Mouse (Mus musculus) neural tube, embryonic 13.5 days (tissue): ENCODE data around the gene Ppox. TPM values are rescaled to one million over a fixed set of nuclear protein-coding genes. Genes with fewer than 3 reads are reported as not detected.
"Not testable (repeated sequence)": the region's sequence is repeated elsewhere in the genome, so short reads cannot be mapped to it uniquely, and the experiment has no call there.

Experiments
- ATAC-seq: fragments of 200-750 bp; cut with Nextera tagmentation; 2 replicates; pipeline ENCODE4 v1.8.0; 2017; ENCODE audit warnings: low read depth, mild to moderate bottlenecking, moderate TSS enrichment, moderate library complexity
- H3K27ac ChIP-seq: fragments of 300-500 bp; sonication (generic); replicated peaks from 2 replicates; pipeline ENCODE4 v1.5.1; 2015; ENCODE audit warnings: moderate library complexity, mild to moderate bottlenecking, inconsistent platforms
- H3K27me3 ChIP-seq: fragments of 300-500 bp; sonication (generic); 2 replicates; pipeline ENCODE4 v1.6.1; 2015; ENCODE audit warnings: mild to moderate bottlenecking, inconsistent platforms
- H3K36me3 ChIP-seq: fragments of 300-500 bp; sonication (generic); 2 replicates; pipeline ENCODE4 v1.6.1; 2015; ENCODE audit warnings: mild to moderate bottlenecking, inconsistent platforms
- H3K4me1 ChIP-seq: fragments of 300-500 bp; sonication (generic); replicated peaks from 2 replicates; pipeline ENCODE4 v1.6.1; 2015; ENCODE audit warnings: inconsistent platforms
- H3K4me2 ChIP-seq: fragments of 300-500 bp; sonication (generic); 2 replicates; pipeline ENCODE4 v1.6.1; 2015; ENCODE audit warnings: inconsistent platforms, mild to moderate bottlenecking, moderate library complexity
- H3K4me3 ChIP-seq: fragments of 300-500 bp; sonication (generic); 2 replicates; pipeline ENCODE4 v1.5.1; 2015; ENCODE audit warnings: mild to moderate bottlenecking, inconsistent platforms
- H3K9ac ChIP-seq: fragments of 300-500 bp; sonication (generic); 2 replicates; pipeline ENCODE4 v1.6.1; 2015; ENCODE audit warnings: moderate library complexity, mild to moderate bottlenecking, inconsistent platforms
- H3K9me3 ChIP-seq: fragments of 300-500 bp; sonication (generic); 2 replicates; pipeline ENCODE4 v1.6.1; 2016; ENCODE audit warnings: inconsistent platforms
- WGBS: fragments of 180-500 bp; shearing (Covaris S2); methylation state at CpG from one replicate; pipeline ENCODE4 v1.1.7; 2015; 5-methylcytosine and 5-hydroxymethylcytosine counted together
- polyA plus RNA-seq: library from polyadenylated mRNA; unstranded; fragments of >200 nt; fragmentation: Nextera tagmentation; extraction: Ambion mirVana; gene quantifications from 2 replicates; pipeline ENCODE4 v1.2.1, GENCODE M21; 2015

The Ppox gene
- polyA plus RNA-seq, 1 experiment from 2014 or later, result 47.2 TPM

DNA sequence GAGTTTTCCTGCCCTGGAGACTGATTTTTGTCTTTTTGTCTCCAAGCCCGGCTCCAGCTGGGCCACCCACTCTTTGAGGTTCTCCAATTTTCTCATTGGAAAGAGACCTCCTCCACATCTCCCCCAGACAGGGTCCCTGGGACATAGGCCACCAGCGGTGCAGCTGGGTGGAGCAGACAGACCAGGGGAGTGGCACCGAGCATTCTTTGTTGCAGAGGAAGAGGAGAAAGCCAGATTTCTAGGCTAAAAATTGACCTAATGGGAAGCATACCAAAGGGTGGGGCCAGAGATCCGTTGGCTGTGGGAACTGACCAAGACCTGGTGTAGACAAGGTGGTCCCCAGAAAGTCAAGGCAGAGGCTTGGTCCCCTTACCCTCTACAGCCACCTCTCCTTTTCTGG lies 33.1 kb downstream of the Ppox start:
- Histone ChIP-seq H3K36me3 (peaks cover 24% of the 10 kb centered on the region), H3K9me3 (no peaks in the 10 kb centered on the region), H3K27ac (peak overlapping the region; percentile 81), H3K27me3 (no peaks in the 10 kb centered on the region), H3K4me3 (peak overlapping the region; percentile 59), H3K9ac (0 out of 2 replicates have a peak overlapping the region, but pooled peaks have one; percentile 55), H3K4me1 (peaks cover 70% of the 10 kb centered on the region), H3K4me2 (peak overlapping the region; percentile 64)
- 31% methylated on average over 4 of the region's 4 CpGs for WGBS
- ATAC-seq, result no peak

DNA sequence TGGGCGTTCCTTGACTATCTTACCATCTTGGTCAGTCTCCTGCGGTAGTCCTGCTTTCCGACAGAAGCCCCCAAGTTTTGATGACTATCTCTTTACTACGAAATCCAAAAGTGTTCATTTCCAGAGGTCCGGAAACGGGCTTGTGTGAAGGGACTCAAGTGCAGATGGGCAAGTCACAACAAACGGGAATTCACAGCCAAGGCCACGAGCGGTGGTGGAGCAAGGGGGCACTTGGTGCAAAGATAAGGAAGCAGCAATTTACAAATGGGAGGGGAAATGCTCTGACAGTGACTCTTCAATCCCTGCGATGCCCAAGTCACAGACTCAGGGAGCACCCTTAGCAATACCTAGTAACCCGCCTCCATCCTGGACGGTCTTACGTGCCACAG lies 33.5 kb downstream of the Ppox start:
- no peaks in the 10 kb centered on the region for H3K27me3 ChIP-seq
- 12% methylated on average over 13 of the region's 13 CpGs for WGBS
- no peaks in the 10 kb centered on the region for H3K9me3 ChIP-seq
- peak overlapping the region; percentile 81 for H3K27ac ChIP-seq
- peak overlapping the region; percentile 59 for H3K4me3 ChIP-seq
- H3K9ac ChIP-seq, result peak overlapping the region; percentile 55
- H3K4me2 ChIP-seq, result peak overlapping the region; percentile 64
- peak; percentile 19; the same call in 1 of the 2 replicates for ATAC-seq
- H3K4me1 ChIP-seq, result peaks cover 66% of the 10 kb centered on the region
- H3K36me3 ChIP-seq, result peaks cover 29% of the 10 kb centered on the region

DNA sequence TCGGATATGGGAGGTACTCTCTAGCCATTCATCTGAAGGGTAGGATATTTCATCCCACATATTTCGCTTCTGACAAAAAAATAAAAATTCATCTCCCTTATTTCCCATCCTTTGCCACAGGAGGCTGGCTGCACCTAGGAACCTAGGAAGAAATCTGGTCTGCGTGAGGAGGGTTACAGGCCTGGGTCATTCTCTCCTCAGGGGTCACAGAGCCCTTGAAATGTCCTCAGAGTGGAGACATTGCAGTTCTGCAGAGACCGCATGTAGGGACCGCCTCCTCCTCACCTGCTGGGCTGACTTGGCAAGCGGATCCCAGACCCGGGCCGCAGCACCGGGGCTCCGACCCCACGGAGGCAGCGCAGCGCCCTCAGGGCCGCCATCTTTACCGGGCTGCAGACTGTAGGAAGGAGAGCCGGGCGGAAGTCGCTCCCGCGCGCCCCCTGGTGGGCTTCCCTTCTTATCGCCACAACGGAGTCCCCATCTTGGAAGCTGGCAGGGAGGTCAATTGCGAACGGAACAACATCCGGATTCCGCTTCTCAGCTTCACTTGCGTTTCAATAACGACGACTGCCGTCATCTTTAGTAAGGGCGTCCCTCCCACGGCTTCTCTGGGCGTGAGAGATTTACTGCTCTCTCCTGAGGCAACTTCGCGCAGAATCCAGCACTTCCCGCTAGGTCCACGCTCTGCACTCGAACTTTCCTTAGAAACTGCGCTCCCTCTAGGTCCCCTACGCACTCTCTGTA lies 34.1 kb downstream of the Ppox start:
- Histone ChIP-seq H3K4me1 (peaks cover 61% of the 10 kb centered on the region), H3K36me3 (peaks cover 35% of the 10 kb centered on the region), H3K27ac (peak overlapping the region; percentile 83), H3K27me3 (no peaks in the 10 kb centered on the region), H3K9ac (peak overlapping the region; percentile 89), H3K4me2 (peak overlapping the region; percentile 71), H3K9me3 (no peaks in the 10 kb centered on the region), H3K4me3 (peak overlapping the region; percentile 59)
- 1% methylated on average over 41 of the region's 41 CpGs for WGBS
- peak; percentile 92 for ATAC-seq

DNA sequence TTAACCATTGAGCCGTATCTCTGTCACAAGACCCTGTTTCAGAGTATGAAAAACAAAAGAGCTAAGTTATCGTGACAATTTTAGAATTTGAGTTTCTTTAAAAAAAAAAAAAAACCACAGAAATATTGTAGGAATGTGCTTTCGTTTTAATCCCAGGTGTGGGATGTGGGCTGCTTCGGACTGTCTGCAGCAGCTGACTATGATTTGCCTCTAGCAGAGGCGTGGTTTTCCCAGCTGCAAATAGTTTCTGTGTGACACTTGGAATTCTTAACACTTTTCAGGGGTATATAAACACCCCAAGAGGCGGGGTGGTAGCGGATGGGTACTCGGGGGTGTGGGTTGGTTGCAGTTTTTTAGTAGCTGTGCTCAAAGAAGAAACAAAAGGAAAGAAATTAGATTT lies 35.6 kb downstream of the Ppox start:
- no peak for ATAC-seq
- 94% methylated on average over 8 of the region's 8 CpGs for whole genome bisulfite sequencing
- peaks cover 45% of the 10 kb centered on the region for H3K4me1 ChIP-seq
- H3K27me3 ChIP-seq, result no peaks in the 10 kb centered on the region
- no peak overlapping the region for H3K4me3 ChIP-seq
- H3K36me3 ChIP-seq, result peaks cover 48% of the 10 kb centered on the region
- no peaks in the 10 kb centered on the region for H3K9me3 ChIP-seq
- H3K27ac ChIP-seq, result no peak overlapping the region
- H3K4me2 ChIP-seq, result no peak overlapping the region
- H3K9ac ChIP-seq, result no peak overlapping the region

DNA sequence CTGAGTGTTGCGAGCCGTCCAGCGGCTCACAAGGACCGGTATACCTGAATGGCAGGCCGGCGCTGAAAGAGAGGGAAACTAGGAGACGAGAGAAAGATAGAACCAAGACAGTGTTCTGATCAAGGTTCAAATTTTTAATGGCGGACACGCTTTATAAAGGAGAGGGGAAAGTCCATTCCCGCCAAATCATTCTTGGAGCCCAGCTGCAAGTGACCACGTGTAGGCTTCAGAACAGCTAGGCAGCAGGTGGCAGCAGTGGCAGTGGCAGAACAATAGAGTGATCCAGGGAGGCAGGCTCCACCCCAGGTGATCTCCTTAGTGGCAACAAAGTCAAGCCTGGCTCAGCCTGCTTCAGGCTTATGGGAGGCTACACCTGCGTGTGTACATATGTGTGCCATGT lies 39.0 kb downstream of the Ppox start:
- peaks cover 16% of the 10 kb centered on the region for H3K4me1 ChIP-seq
- WGBS, result 83% methylated on average over 12 of the region's 12 CpGs
- not testable (repeated sequence) for H3K4me2 ChIP-seq, H3K9ac ChIP-seq, H3K4me3 ChIP-seq, H3K9me3 ChIP-seq, ATAC-seq, H3K27me3 ChIP-seq, H3K27ac ChIP-seq
- peaks cover 81% of the 10 kb centered on the region for H3K36me3 ChIP-seq

DNA sequence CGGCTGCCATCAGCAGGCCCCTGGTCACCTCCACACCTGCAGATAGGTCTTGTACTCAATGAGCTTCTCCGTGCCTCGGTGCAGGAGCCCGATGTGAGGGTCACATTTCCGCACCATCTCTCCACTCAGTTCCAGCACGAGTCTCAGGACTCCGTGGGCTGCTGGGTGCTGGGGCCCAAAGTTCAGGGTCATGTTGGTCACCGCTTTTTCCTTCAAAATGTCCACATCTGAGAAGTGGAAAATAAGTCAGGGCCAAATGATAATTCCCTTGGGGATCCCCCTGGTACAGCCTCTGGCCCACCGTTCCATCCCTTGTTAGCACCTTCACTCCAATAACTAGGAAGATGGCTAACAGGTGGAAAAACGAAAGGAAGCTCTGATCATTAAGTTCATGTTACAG lies 40.1 kb downstream of the Ppox start:
- Histone ChIP-seq H3K27me3 (no peaks in the 10 kb centered on the region), H3K36me3 (peaks cover 92% of the 10 kb centered on the region), H3K9ac (no peak overlapping the region), H3K4me3 (no peak overlapping the region), H3K4me1 (peaks cover 10% of the 10 kb centered on the region), H3K9me3 (no peaks in the 10 kb centered on the region), H3K27ac (no peak overlapping the region), H3K4me2 (no peak overlapping the region)
- ATAC-seq, result no peak
- WGBS, result 95% methylated on average over 10 of the region's 10 CpGs

DNA sequence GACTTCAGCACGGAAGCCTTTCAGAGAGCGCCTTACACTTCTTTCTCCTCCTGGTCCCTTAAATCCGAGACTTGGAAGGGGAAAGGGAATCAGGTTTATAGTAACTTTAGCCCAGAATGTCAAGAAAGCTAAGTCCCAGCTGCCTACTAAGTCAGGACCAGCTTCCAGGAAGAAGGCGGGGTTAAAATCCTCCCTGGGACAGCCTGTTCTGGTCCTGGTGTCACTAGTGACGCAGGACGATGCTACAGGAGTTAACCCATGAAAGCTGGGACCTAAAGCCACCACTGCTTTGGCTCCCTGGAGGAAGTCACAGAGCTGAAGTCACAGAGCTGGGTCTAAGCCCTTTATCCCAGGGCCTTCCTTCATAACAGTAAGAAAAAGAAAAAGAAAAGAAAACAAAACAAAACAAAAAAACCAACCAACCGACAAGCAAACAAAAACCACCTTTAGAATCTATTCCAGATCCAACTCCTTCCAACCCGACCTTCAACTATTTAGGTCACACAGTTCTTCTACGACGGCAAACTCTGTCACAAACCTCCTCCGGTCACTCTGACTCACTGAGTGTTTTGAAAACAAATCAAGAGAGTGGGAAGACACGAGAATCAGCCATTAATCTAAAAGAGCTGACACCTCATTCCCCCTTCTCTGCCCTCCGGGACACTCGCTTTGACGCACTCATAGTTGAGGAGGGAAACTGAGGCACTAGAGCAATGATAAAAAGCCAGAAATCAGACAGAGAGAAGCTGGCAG lies 40.8 kb downstream of the Ppox start:
- WGBS, result 87% methylated on average over 15 of the region's 15 CpGs
- no peak overlapping the region for H3K4me3 ChIP-seq
- H3K27ac ChIP-seq, result no peak overlapping the region
- no peak overlapping the region for H3K4me2 ChIP-seq
- no peaks in the 10 kb centered on the region for H3K9me3 ChIP-seq
- H3K27me3 ChIP-seq, result no peaks in the 10 kb centered on the region
- no peak overlapping the region for H3K9ac ChIP-seq
- peaks cover 4% of the 10 kb centered on the region; the same call in 1 of the 2 replicates for H3K4me1 ChIP-seq
- H3K36me3 ChIP-seq, result peaks cover 94% of the 10 kb centered on the region
- no peak for ATAC-seq

DNA sequence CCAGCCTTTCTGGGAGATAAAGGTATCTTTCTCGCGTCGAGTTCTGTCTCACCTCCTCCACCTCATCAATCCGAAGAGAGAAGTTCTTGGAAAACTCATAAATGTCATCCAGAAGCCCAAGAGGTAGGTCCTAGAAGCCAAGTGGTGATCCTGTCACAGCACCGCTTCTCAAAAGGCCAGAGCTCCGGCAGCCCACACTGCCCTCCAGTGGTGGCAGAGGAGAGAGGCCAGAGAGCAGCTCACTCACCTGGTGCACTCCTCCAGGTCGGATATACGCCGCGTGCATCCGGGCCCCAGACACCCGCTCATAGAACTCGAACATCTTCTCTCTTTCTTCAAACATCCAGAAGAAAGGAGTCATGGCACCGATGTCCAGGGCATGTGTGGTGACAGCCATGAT lies 42.5 kb downstream of the Ppox start:
- Histone ChIP-seq H3K27ac (no peak overlapping the region), H3K9ac (no peak overlapping the region), H3K4me3 (no peak overlapping the region), H3K27me3 (no peaks in the 10 kb centered on the region), H3K4me1 (no peaks in the 10 kb centered on the region), H3K9me3 (no peaks in the 10 kb centered on the region), H3K4me2 (no peak overlapping the region), H3K36me3 (peaks cover 97% of the 10 kb centered on the region)
- ATAC-seq, result no peak
- WGBS, result 69% methylated on average over 14 of the region's 14 CpGs

DNA sequence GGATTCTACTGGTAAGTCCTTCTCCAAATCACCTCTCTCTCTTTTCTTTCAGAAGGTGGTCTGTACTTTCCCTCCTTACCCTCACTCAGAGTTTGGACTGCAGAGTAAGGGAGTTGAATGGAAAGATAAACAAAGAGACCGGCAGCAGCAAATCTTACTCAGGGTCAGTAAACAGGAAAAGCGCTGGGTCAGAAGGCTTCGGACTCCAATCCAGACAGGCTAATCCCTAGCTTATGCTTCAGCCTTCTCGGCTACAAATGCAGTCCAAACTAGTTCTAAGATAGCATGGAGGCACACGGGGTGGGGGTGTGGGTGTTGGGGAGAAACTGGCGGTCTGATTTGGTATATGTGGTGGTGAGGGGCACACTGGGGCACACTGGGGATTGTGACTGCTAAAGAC lies 43.5 kb downstream of the Ppox start:
- H3K4me1 ChIP-seq, result no peaks in the 10 kb centered on the region
- no peak overlapping the region for H3K27ac ChIP-seq
- H3K9me3 ChIP-seq, result no peaks in the 10 kb centered on the region
- 89% methylated on average over 6 of the region's 6 CpGs for WGBS
- no peak for ATAC-seq
- H3K9ac ChIP-seq, result no peak overlapping the region
- H3K4me3 ChIP-seq, result no peak overlapping the region
- no peak overlapping the region for H3K4me2 ChIP-seq
- peaks cover 91% of the 10 kb centered on the region for H3K36me3 ChIP-seq
- H3K27me3 ChIP-seq, result no peaks in the 10 kb centered on the region

DNA sequence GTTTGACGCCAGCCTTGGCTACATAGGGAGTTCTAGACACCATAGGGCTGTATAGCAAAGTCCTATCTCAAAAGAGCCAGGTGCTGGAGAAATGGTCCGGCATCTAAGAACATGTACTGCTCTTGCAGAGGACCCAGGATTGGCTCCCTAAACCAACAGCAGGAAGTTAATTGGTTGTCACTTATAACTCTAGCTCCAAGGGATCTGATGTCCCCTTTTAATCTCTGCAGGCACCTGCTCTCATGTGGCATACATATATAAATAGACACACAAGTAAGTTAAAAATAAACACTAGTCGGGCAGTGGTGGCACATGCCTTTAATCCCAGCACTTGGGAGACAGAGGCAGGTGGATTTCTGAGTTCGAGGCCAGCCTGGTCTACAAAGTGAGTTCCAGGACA lies 45.2 kb downstream of the Ppox start:
- Histone ChIP-seq H3K36me3 (peaks cover 76% of the 10 kb centered on the region), H3K4me1 (no peaks in the 10 kb centered on the region), H3K9me3 (no peaks in the 10 kb centered on the region), H3K27me3 (no peaks in the 10 kb centered on the region), H3K27ac (no peak overlapping the region), H3K4me2 (no peak overlapping the region), H3K9ac (no peak overlapping the region), H3K4me3 (no peak overlapping the region)
- no peak for ATAC-seq
- 93% methylated on average over 4 of the region's 4 CpGs for whole genome bisulfite sequencing

DNA sequence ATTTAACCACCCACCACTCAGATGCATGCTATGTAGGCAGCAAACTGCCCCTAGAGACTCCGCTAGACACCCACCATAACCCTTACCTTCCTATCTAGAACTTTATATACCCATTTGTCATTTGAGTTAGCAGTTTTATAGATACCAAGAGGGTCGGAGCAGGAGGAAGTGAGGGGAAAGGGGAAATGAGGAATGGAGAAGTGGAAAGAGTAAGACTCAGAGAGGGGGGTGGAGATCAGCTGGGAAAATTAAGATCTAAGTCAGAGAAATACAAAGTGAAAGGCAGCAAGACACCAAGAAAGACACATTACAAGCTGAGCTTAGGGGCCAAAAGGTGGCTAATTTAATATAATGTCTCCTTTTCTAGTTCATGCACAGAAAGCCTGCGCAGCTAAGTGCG lies 46.4 kb downstream of the Ppox start:
- ATAC-seq, result no peak
- 87% methylated on average over 4 of the region's 4 CpGs for WGBS
- no peak overlapping the region for H3K4me3 ChIP-seq
- H3K36me3 ChIP-seq, result peaks cover 64% of the 10 kb centered on the region
- H3K4me1 ChIP-seq, result no peaks in the 10 kb centered on the region
- H3K9me3 ChIP-seq, result no peaks in the 10 kb centered on the region
- H3K9ac ChIP-seq, result no peak overlapping the region
- no peak overlapping the region for H3K27ac ChIP-seq
- no peak overlapping the region for H3K4me2 ChIP-seq
- H3K27me3 ChIP-seq, result no peaks in the 10 kb centered on the region

DNA sequence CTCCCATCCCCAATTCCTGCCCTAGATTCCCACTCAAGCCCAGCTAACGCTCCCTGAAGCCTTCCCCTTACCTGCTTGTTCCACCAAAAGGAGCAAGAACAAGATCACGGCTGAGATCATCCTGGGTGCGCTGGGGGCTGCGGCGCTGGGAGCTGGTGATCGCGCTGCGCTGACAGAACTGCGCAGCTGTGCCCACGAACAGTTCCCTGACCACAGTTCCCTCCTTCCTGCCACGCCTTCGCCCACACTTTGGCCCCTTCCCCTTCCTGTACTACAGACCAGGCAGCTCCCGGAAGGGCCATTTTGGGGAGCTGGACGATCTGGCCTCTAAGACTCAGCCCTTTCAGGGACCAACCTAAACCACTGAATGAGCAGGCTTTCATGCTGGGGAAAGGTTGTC lies 46.9 kb downstream of the Ppox start, which contains the start of gene Fcer1g:
TSS of gene Fcer1g (minus strand) at position 240 of the 400 bp plus-strand sequence.
- Histone ChIP-seq H3K4me1 (no peaks in the 10 kb centered on the region), H3K9ac (no peak within 1 kb of the TSS), H3K4me2 (no peak within 1 kb of the TSS), H3K4me3 (no peak within 1 kb of the TSS), H3K36me3 (peaks cover 60% of the 10 kb centered on the region), H3K9me3 (no peaks in the 10 kb centered on the region), H3K27me3 (no peaks in the 10 kb centered on the region), H3K27ac (no peak within 1 kb of the TSS)
- ATAC-seq, result no peak
- 93% methylated on average over 14 of the region's 14 CpGs for WGBS
